Mouse (Mus musculus): Measurements from ENCODE around the gene 1700028K03Rik. TPM values are rescaled to one million over a fixed set of nuclear protein-coding genes. Genes with fewer than 3 reads are reported as not detected.

The 1700028K03Rik gene
- total RNA-seq, 2 experiments from 2014 or later = 0.07 TPM; not detected in 1

GRCm38 (mm10) chr5:107545927-107546326 is 11.4 kb downstream of the 1700028K03Rik start:
- no peak for DNase-seq

- no peak for DNase-seq
Observed at GRCm38 (mm10) chr5:107547955-107548354, 13.4 kb downstream of the 1700028K03Rik start.

GRCm38 (mm10) chr5:107548444-107548843 is 13.9 kb downstream of the 1700028K03Rik start:
- no peak for DNase-seq

- no peak for DNase-seq
Observed at GRCm38 (mm10) chr5:107554336-107554735, 19.8 kb downstream of the 1700028K03Rik start.

- DNase-seq = no peak
Observed at GRCm38 (mm10) chr5:107556969-107557368, 22.5 kb downstream of the 1700028K03Rik start.

GRCm38 (mm10) chr5:107569148-107569547 is 34.6 kb downstream of the 1700028K03Rik start:
- no peak for DNase-seq

GRCm38 (mm10) chr5:107597301-107598077 is 63.0 kb downstream of the 1700028K03Rik start, which contains the start of the genes Rpap2 and Glmn:
TSS of gene Rpap2 (plus strand) at chr5:107597373.
TSS of gene Glmn (minus strand) at chr5:107597888.
- DNase-seq = peak; percentile 87 to 90

- no peak for DNase-seq
Observed at GRCm38 (mm10) chr5:107598380-107598779, 63.9 kb downstream of the 1700028K03Rik start.

Other genes starting within 250 kb of the 1700028K03Rik start
- gene Tgfbr3, start 245.1 kb upstream of the 1700028K03Rik start, total RNA-seq (2021) = 100 to 1,000 TPM; 233 to 271 TPM
- gene Brdt, start 203.6 kb upstream of the 1700028K03Rik start, total RNA-seq (2021) = 1 to 10 TPM; 2.3 to 2.4 TPM
- gene Ephx4, start 132.0 kb upstream of the 1700028K03Rik start, total RNA-seq (2021) = 1 to 10 TPM in 1 of 2 experiments, under 1 TPM in 1; 0.63 to 2.2 TPM
- gene Lpcat2b, start 103.2 kb upstream of the 1700028K03Rik start, total RNA-seq (2021) = not detected
- gene Btbd8, start 96.7 kb upstream of the 1700028K03Rik start, total RNA-seq (2021) = 1 to 10 TPM; 5.3 to 7.0 TPM
- not detected for gene Gm42669, start 27.1 kb upstream of the 1700028K03Rik start, total RNA-seq (2021)
- gene Rpap2, start 62.7 kb downstream of the 1700028K03Rik start, total RNA-seq (2021) = 10 to 100 TPM; 14.2 to 15.8 TPM
- 10 to 100 TPM in 1 of 2 experiments, 1 to 10 TPM in 1; 6.9 to 11.3 TPM for gene Glmn, start 63.2 kb downstream of the 1700028K03Rik start, total RNA-seq (2021)
- gene Gfi1, start 191.3 kb downstream of the 1700028K03Rik start, total RNA-seq (2021) = under 1 TPM in 1 of 2 experiments, not detected in 1; 0.20 TPM

Measured in adrenal gland, postnatal 36 days (tissue).